Mouse (Mus musculus): ENCODE results near the gene Vmn1r32.

Vmn1r32 gene

DNA sequence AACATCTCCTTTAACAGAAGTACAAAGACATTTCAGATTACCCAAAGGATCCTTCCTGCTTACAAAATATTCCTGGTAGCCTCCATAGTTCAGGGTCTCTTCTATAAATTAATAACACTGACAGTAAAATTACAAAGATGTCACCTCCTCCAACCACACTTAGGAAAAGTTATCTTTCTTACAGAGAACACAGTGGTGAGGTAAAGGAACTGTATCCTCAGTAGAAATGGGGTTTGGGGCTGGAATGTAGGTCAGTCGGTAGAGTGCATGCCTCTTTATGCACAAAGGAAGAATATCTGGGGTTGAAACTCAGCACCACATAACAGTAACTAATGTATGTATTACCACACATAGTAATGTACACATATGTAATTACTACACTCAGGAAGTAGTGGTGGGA, at the start of gene Vmn1r32:
Gene Vmn1r32 (minus strand): TSS at position 101 of the 400 bp plus-strand sequence.
- DNase-seq (ENCODE audit: low read depth, low spot score): no peak

GRCm38 (mm10) chr6:66595804-66596203, 35.9 kb upstream of the Vmn1r32 start:
- peak; percentile 74 for DNase-seq (ENCODE audit: low read depth, low spot score)

GRCm38 (mm10) chr6:66535966-66536365, 23.9 kb downstream of the Vmn1r32 start:
- DNase-seq (ENCODE audit: low read depth, low spot score): peak; percentile 42

DNA sequence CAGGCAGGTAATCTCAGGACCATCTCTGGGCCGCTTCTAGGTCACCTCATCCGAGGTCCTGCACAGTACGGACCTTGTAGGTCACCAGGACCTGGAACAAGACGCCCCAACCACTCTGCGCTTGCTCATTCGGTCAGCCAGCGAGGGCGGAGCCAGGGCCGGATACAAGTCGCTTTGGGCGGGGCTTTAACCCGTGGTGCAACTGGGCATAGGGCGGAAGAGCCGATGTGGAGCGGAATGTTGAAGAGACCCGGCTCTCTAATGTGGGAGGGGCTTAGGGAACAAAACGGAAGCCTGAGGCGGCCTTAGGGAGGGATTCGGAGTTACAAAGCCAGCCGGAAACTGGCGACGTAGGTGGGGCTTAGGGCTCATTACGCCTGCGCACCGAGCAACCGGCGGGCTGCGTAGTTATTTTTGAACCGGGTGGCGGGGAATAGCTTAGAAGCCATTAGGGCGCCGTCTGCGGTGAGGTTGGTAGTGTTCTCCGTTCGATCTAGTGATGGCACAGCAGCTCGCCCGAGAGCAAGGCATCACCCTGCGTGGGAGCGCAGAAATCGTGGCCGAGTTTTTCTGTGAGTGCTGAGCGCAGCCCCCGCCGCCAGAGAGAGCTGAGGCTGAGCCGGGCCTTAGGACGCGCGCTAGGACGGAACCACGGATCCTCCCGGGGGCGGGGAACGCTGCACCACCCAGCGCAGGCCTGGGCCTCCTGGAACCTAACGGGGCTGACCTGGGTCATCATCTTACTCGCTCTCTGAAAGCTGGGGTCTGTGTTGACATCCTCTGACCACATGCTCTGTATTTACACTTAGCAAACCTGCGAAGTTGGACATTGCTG, 24.7 kb downstream of the Vmn1r32 start, which contains the start of gene Mad2l1:
Gene Mad2l1 (plus strand): TSS at position 363 of the 835 bp plus-strand sequence.
- peak; percentile 94 for DNase-seq (ENCODE audit: low read depth, low spot score)

GRCm38 (mm10) chr6:66534366-66534941, 25.4 kb downstream of the Vmn1r32 start:
- DNase-seq (ENCODE audit: low read depth, low spot score): peak; percentile 23

- peak; percentile 54 for DNase-seq (ENCODE audit: low read depth, low spot score)
Measured at GRCm38 (mm10) chr6:66533241-66533640, 26.7 kb downstream of the Vmn1r32 start.

GRCm38 (mm10) chr6:66528386-66528785, 31.5 kb downstream of the Vmn1r32 start:
- no peak for DNase-seq (ENCODE audit: low read depth, low spot score)

- no peak for DNase-seq (ENCODE audit: low read depth, low spot score)
Measured at GRCm38 (mm10) chr6:66516368-66516767, 43.5 kb downstream of the Vmn1r32 start.

All from A20 (cell line).